15 mouse cellular contexts compared by ENCODE assay signal in the genomic region with DNA sequence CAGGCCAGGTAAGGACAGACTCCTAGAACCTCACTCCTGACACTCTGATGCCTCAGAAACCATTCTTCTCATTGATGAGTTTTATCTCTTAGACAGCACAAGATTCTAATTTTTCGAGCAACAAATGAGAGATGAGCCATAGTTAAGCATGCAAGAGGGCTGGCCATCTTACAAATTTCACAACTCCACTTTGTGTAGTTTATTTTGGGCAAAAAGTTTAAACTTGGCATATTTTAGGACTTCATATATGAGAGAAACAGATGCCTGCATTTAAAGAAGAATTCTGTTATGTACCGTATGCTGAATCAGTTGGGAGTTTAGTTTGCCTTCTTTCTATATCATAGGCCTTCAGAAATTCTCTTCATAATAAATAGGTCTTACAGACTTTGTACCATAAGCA.
DNase-seq lines count a peak whose midpoint lies in the region; ATAC-seq lines count a peak whose summit lies in the region.
"Had no signal": no experiment of that assay in that cellular context is flagged by ENCODE, and none has a peak within 500 bp of the region (broad histone marks: within the 10 kb centered on the region; RNA-seq: fewer than 3 reads in every experiment).

No protein-coding gene starts in this region.

- DNase-seq in frontal cortex, postnatal 36 days (ENCODE audit: low spot score in 2 of 2), result no peak
- peak; percentile 63 for DNase-seq in brain, adult 2 months (ENCODE audit: low read depth, low spot score)
- peak; percentile 50 for DNase-seq in telencephalon, adult 2 months (ENCODE audit: low read depth, low spot score)
- DNase-seq in lung, postnatal 10 days, result no peak
- DNase-seq: adrenal gland, adult 2 months; adrenal gland, postnatal 10 days; adrenal gland, postnatal 25 days; cerebellum, adult 11-12 months; cerebellum, adult 2 months; cerebellum, adult 9-10 months; cerebellum, postnatal 10 days; cerebellum, postnatal 25 days had no signal

- ATAC-seq in frontal cortex, adult (ENCODE audit: low TSS enrichment), result peak; percentile 92
- ATAC-seq: forebrain, embryonic 14.5 days; forebrain, embryonic 16.5 days had no signal

Comparison
In these comparisons a context has a peak if more than half of its experiments do, and no peak if none do; other contexts are left out.
1. DNase-seq: peak in brain, adult 2 months (single experiment) and telencephalon, adult 2 months (single experiment); none in frontal cortex, postnatal 36 days (0 of 2) and lung, postnatal 10 days (single experiment).